Mouse (Mus musculus) erythroid progenitor cell, adult 5-6 weeks (primary cell): ENCODE results near the gene Prc1. TPM values are rescaled to one million over a fixed set of nuclear protein-coding genes. Genes with fewer than 3 reads are reported as not detected.

ENCODE experiments used
- ATAC-seq: replicated peaks from 2 replicates; pipeline ENCODE4 v1.8.0; 2016; ENCODE audit warnings: moderate number of reproducible peaks, mild to moderate bottlenecking, moderate TSS enrichment, inconsistent platforms; ENCODE audit not compliant: poor library complexity, low FRiP score, severe bottlenecking
- total RNA-seq, 2 experiments: library from RNA; stranded (forward) in 1 of 2; stranded (reverse) in 1 of 2; fragments of 150-400 nt in 1 of 2; fragments of 186-747, 209-891 nt in 1 of 2; gene quantifications; 2 replicates each; pipeline versions ENCODE4 v1.2.3 to v1.2.4; 2015 to 2017; ENCODE audit warnings: low replicate concordance in 2 of 2

Prc1 gene
- total RNA-seq, 2 experiments from 2014 or later = 893 to 1,788 TPM

GRCm38 (mm10) chr7:80358039-80358438, 63.8 kb downstream of the Prc1 start:
- no peak for ATAC-seq

DNA sequence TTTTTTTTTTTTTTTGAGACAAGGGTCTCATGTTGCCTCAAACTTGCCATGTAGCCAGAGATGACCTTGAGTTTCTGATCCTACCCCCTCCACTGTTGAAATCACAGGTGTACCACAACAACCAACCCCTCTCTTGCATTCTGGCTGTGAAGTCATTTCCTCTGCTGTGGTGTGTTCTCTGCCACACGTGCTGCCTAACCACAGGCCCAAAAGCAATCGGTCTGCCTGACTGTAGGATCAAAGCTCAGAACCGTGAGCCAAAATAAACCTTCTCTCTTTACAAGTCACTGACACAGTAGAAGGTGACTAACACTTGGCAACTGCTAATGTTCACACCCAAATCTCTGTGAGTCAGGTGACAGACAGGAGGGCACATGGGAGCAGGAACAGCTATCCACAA, 66.2 kb downstream of the Prc1 start:
- no peak for ATAC-seq

DNA sequence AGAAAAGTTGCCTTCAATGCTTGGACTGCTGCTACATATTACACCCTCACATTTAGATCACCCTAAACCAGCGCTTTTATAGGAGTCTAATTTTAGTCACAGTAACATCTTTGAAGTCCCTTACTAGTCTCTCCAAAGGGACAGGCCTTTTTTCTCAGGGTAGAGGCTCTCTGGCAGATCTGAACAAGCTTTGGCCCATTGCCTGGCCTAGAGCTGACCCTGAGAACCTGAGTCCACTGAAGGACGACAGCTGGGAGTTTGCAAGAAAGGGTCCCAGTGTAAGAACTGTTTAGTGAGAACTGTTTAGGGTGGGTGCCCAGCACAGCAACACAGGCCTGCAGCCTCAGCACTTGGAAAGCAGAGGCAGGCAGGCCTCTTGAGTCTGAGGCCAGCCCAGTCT, 71.5 kb downstream of the Prc1 start:
- ATAC-seq = no peak

Other genes starting within 250 kb of the Prc1 start
- gene Idh2, start 179.1 kb upstream of the Prc1 start, total RNA-seq (2015; ENCODE audit: low replicate concordance) = 11.7 and 45.8 TPM in 2 replicates
- 14.7 and 16.7 TPM in 2 replicates for gene Idh2, start 179.1 kb upstream of the Prc1 start, total RNA-seq (2017; ENCODE audit: low replicate concordance)
- 106 and 122 TPM in 2 replicates for gene Sema4b, start 107.6 kb upstream of the Prc1 start, total RNA-seq (2015; ENCODE audit: low replicate concordance)
- 105 and 126 TPM in 2 replicates for gene Sema4b, start 107.6 kb upstream of the Prc1 start, total RNA-seq (2017; ENCODE audit: low replicate concordance)
- gene Cib1, start 61.6 kb upstream of the Prc1 start, total RNA-seq (2015; ENCODE audit: low replicate concordance) = 69.2 and 73.8 TPM in 2 replicates
- gene Cib1, start 61.6 kb upstream of the Prc1 start, total RNA-seq (2017; ENCODE audit: low replicate concordance) = 70.2 and 70.4 TPM in 2 replicates
- gene Gdpgp1, start 61.6 kb upstream of the Prc1 start, total RNA-seq (2015; ENCODE audit: low replicate concordance) = 1.3 and 5.4 TPM in 2 replicates
- gene Gdpgp1, start 61.6 kb upstream of the Prc1 start, total RNA-seq (2017; ENCODE audit: low replicate concordance) = 0.08 and 0.64 TPM in 2 replicates
- 2.9 TPM in 1 of 2 replicates, not detected in the other for gene Ttll13, start 48.1 kb upstream of the Prc1 start, total RNA-seq (2015; ENCODE audit: low replicate concordance)
- gene Ttll13, start 48.1 kb upstream of the Prc1 start, total RNA-seq (2017; ENCODE audit: low replicate concordance) = not detected in 2 replicates
- 28.8 and 31.9 TPM in 2 replicates for gene Ngrn, start 33.2 kb upstream of the Prc1 start, total RNA-seq (2015; ENCODE audit: low replicate concordance)
- 10.1 and 18.8 TPM in 2 replicates for gene Ngrn, start 33.2 kb upstream of the Prc1 start, total RNA-seq (2017; ENCODE audit: low replicate concordance)
- 23.4 and 28.5 TPM in 2 replicates for gene Vps33b, start 24.8 kb upstream of the Prc1 start, total RNA-seq (2015; ENCODE audit: low replicate concordance)
- gene Vps33b, start 24.8 kb upstream of the Prc1 start, total RNA-seq (2017; ENCODE audit: low replicate concordance) = 4.9 and 27.5 TPM in 2 replicates
- 3.8 and 12.6 TPM in 2 replicates for gene Rccd1, start 30.0 kb downstream of the Prc1 start, total RNA-seq (2015; ENCODE audit: low replicate concordance)
- 1.1 and 6.3 TPM in 2 replicates for gene Rccd1, start 30.0 kb downstream of the Prc1 start, total RNA-seq (2017; ENCODE audit: low replicate concordance)
- gene Unc45a, start 46.6 kb downstream of the Prc1 start, total RNA-seq (2015; ENCODE audit: low replicate concordance) = 1.4 and 2.5 TPM in 2 replicates
- 2.2 and 14.5 TPM in 2 replicates for gene Unc45a, start 46.6 kb downstream of the Prc1 start, total RNA-seq (2017; ENCODE audit: low replicate concordance)
- gene Hddc3, start 48.7 kb downstream of the Prc1 start, total RNA-seq (2015; ENCODE audit: low replicate concordance) = 1.3 and 24.9 TPM in 2 replicates
- 4.4 TPM in 1 of 2 replicates, not detected in the other for gene Hddc3, start 48.7 kb downstream of the Prc1 start, total RNA-seq (2017; ENCODE audit: low replicate concordance)
- 6.5 and 13.0 TPM in 2 replicates for gene Man2a2, start 76.9 kb downstream of the Prc1 start, total RNA-seq (2015; ENCODE audit: low replicate concordance)
- gene Man2a2, start 76.9 kb downstream of the Prc1 start, total RNA-seq (2017; ENCODE audit: low replicate concordance) = 5.1 and 7.8 TPM in 2 replicates
- gene Fes, start 93.5 kb downstream of the Prc1 start, total RNA-seq (2015; ENCODE audit: low replicate concordance) = 31.0 and 53.2 TPM in 2 replicates
- 9.1 and 17.2 TPM in 2 replicates for gene Fes, start 93.5 kb downstream of the Prc1 start, total RNA-seq (2017; ENCODE audit: low replicate concordance)
- gene Furin, start 111.0 kb downstream of the Prc1 start, total RNA-seq (2015; ENCODE audit: low replicate concordance) = 22.7 and 51.1 TPM in 2 replicates
- 24.6 and 28.2 TPM in 2 replicates for gene Furin, start 111.0 kb downstream of the Prc1 start, total RNA-seq (2017; ENCODE audit: low replicate concordance)
- 276 and 327 TPM in 2 replicates for gene Blm, start 240.7 kb downstream of the Prc1 start, total RNA-seq (2015; ENCODE audit: low replicate concordance)
- 196 and 224 TPM in 2 replicates for gene Blm, start 240.7 kb downstream of the Prc1 start, total RNA-seq (2017; ENCODE audit: low replicate concordance)